Mouse (Mus musculus) bone marrow, adult 2 months (tissue): Measurements from ENCODE around the gene Parp2.

Experiments used
- CTCF ChIP-seq: fragments of 200-500 bp; IDR thresholded peaks from 2 replicates; pipeline ENCODE4 v1.5.1; 2011; ENCODE audit warnings: low read length, control low read depth; ENCODE audit not compliant: control insufficient read depth, insufficient read depth
- POLR2A ChIP-seq: fragments of 200-500 bp; IDR thresholded peaks from 2 replicates; pipeline ENCODE4 v1.6.1; 2011; ENCODE audit warnings: low read depth, mild to moderate bottlenecking, control low read depth, low read length, borderline replicate concordance; ENCODE audit not compliant: control insufficient read depth

DNA sequence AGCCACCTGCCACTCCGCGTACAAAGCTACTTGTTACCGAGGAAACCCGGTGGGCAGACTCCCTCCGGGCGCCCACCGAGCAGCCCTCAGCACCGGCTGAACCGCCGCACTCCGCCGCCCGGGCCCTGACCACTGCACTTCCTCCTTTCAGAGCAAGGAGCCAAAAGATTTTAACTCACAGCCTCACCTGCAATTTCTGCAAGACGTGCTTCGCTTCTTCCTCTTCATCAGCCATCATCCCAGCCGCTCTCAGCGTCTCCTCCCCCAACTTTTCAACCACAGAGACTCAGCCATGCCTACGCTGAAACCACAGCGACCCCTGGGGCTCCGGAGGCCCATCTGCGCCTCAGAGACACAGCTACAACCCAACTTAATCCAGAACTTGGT lies 22.4 kb upstream of the Parp2 start, which contains the start of gene Ttc5:
- TF ChIP-seq CTCF (peak; percentile 97), POLR2A (peak; percentile 47; the same call in 1 of the 2 replicates)
